Mouse (Mus musculus) thymus, adult 2 months (tissue): ENCODE data around the gene Eya2.

Experiments
- CTCF ChIP-seq: fragments of 200-500 bp; IDR thresholded peaks from 2 replicates; pipeline ENCODE4 v1.5.1; 2012; ENCODE audit warnings: mild to moderate bottlenecking, control low read depth, low read length, moderate library complexity, borderline replicate concordance; ENCODE audit not compliant: control insufficient read depth, poor library complexity, insufficient read depth; ENCODE audit errors: extremely low read depth
- POLR2A ChIP-seq: fragments of 200-500 bp; IDR thresholded peaks from 2 replicates; pipeline ENCODE4 v1.6.1; 2012; ENCODE audit warnings: mild to moderate bottlenecking, low read length, control low read depth, moderate library complexity; ENCODE audit not compliant: control insufficient read depth, poor library complexity, insufficient read depth; ENCODE audit errors: extremely low read depth

DNA sequence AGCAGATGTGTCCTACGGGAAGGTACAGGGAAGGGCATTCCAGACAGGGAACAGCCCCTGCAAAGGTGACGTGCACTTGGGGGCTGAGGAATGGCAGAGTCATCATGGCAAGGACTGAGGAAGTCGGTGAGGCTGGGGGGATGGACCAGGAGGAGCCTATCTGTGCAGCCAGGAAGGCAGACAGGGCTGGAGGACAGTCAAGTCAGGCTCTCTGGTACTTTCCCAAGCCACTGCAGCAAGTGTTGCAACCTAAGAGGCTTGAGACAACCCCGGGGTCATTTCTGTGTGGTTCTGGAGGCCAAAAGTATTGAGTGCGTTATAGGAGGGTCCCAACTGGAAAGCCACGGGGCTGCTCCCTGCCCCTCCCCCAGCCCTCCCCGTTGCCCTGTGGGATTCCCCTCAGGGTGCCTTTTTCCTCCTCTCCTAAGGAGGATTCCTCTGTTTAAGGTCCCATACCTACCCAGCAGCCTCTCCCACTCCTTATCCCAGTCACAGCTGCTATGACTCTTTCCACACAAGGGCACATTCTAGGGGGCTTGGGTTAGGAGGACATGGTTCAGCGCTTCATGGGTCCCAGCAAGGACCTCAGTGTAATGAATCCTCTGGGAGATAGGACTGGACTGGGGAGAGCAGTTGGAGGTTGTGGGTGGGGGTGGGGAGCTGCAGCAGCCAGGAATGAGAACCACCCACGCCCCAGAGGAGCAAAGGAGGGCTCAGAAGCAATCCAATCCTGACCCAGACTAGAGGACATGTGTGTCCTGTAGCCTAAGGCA lies 108.4 kb downstream of the Eya2 start:
- no peak for TF ChIP-seq POLR2A
- TF ChIP-seq CTCF, result no peak
